Mouse (Mus musculus) yolk sac, embryonic 10.5 days (tissue): ENCODE data around the gene Lrrc23.

ENCODE experiments used
- DNase-seq: peaks from one replicate; pipeline ENCODE4 v3.0.0-alpha.2; 2017; ENCODE audit warnings: low spot score

Lrrc23 gene

GRCm38 (mm10) chr6:124767920-124768703 lies 11.4 kb downstream of the Lrrc23 start:
- DNase-seq: no peak

GRCm38 (mm10) chr6:124767536-124767919 lies 12.0 kb downstream of the Lrrc23 start:
- DNase-seq: no peak

- no peak for DNase-seq
These were observed 13.6 kb downstream of the Lrrc23 start for GRCm38 (mm10) chr6:124765951-124766350.

- DNase-seq: peak; percentile 77
These were observed 20.3 kb downstream of the Lrrc23 start for GRCm38 (mm10) chr6:124759259-124759658.

- DNase-seq: no peak
These were observed 20.7 kb downstream of the Lrrc23 start for GRCm38 (mm10) chr6:124758849-124759232.

- DNase-seq: no peak
These were observed 21.3 kb downstream of the Lrrc23 start for GRCm38 (mm10) chr6:124757909-124758848.

GRCm38 (mm10) chr6:124757351-124757880 lies 22.1 kb downstream of the Lrrc23 start:
- no peak for DNase-seq

- peak; percentile 86 for DNase-seq
These were observed 22.7 kb downstream of the Lrrc23 start for GRCm38 (mm10) chr6:124756652-124757350.

GRCm38 (mm10) chr6:124755831-124756595 lies 23.5 kb downstream of the Lrrc23 start, which contains the start of the genes Gm45234 and Atn1:
TSS of gene Gm45234 (minus strand) at chr6:124756021.
TSS of gene Atn1 (minus strand) at chr6:124756524.
- peak; percentile 77 for DNase-seq

- no peak for DNase-seq
These were observed 24.2 kb downstream of the Lrrc23 start for GRCm38 (mm10) chr6:124755306-124755705.

GRCm38 (mm10) chr6:124753861-124754260 lies 25.7 kb downstream of the Lrrc23 start:
- DNase-seq: no peak

- no peak for DNase-seq
These were observed 29.1 kb downstream of the Lrrc23 start for GRCm38 (mm10) chr6:124750405-124750804.

GRCm38 (mm10) chr6:124746654-124747632 lies 32.6 kb downstream of the Lrrc23 start:
- no peak for DNase-seq

GRCm38 (mm10) chr6:124746296-124746605 lies 33.3 kb downstream of the Lrrc23 start:
- no peak for DNase-seq

GRCm38 (mm10) chr6:124745490-124746295 lies 33.8 kb downstream of the Lrrc23 start:
- DNase-seq: peak; percentile 91

GRCm38 (mm10) chr6:124744755-124745321 lies 34.7 kb downstream of the Lrrc23 start:
- no peak for DNase-seq

GRCm38 (mm10) chr6:124743647-124744046 lies 35.9 kb downstream of the Lrrc23 start:
- no peak for DNase-seq

- no peak for DNase-seq
These were observed 36.5 kb downstream of the Lrrc23 start for GRCm38 (mm10) chr6:124742839-124743514.
